Mouse (Mus musculus) liver, embryonic 14.5 days (tissue): ENCODE measurements around the gene Nkx2-5.

Source experiments
- CTCF ChIP-seq: IDR thresholded peaks from 2 replicates; pipeline ENCODE4 v1.5.1; 2016; ENCODE audit warnings: antibody characterized with exemption, low read depth, control low read depth
- EP300 ChIP-seq: IDR thresholded peaks from 2 replicates; pipeline ENCODE4 v1.6.1; 2016; ENCODE audit warnings: antibody characterized with exemption, low read depth

GRCm38 (mm10) chr17:26852262-26852661 lies 7.5 kb upstream of the Nkx2-5 start:
- TF ChIP-seq CTCF: no peak
- no peak for TF ChIP-seq EP300
